Mouse (Mus musculus) kidney, adult 9 months (tissue): ENCODE data around the gene C2cd3.
"Not testable (repeated sequence)": the region's sequence is repeated elsewhere in the genome, so short reads cannot be mapped to it uniquely, and the experiment has no call there.

Experiments
- DNase-seq: peaks from one replicate; pipeline ENCODE4 v3.0.0; 2022

The C2cd3 gene

GRCm38 (mm10) chr7:100472777-100473176, 100.7 kb downstream of the C2cd3 start, which contains the start of gene Ucp3:
TSS of gene Ucp3 (plus strand) at chr7:100472990.
- DNase-seq = no peak

- no peak for DNase-seq
Observed at GRCm38 (mm10) chr7:100473846-100474454, 101.9 kb downstream of the C2cd3 start.

DNA sequence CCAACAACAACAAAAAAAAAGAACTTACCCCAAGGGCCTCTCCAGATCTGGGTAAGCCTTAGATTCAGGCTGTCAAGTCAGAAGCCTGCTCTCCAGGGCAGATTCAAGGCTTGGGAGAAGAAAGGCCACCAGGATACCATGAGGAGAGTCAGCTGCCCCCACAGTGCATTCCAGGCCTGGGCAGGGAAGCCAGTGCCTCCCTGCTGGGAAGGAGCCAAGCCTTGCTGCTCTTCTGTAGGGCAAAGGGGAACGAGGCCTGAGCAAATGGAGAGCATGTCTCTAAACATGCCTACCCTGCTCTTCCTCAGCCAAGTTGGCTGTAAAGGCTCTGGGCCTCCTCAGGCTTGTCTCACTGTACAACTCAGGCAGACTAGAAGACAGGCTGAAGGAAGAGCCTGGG, 102.6 kb downstream of the C2cd3 start:
- DNase-seq = peak; percentile 83

DNA sequence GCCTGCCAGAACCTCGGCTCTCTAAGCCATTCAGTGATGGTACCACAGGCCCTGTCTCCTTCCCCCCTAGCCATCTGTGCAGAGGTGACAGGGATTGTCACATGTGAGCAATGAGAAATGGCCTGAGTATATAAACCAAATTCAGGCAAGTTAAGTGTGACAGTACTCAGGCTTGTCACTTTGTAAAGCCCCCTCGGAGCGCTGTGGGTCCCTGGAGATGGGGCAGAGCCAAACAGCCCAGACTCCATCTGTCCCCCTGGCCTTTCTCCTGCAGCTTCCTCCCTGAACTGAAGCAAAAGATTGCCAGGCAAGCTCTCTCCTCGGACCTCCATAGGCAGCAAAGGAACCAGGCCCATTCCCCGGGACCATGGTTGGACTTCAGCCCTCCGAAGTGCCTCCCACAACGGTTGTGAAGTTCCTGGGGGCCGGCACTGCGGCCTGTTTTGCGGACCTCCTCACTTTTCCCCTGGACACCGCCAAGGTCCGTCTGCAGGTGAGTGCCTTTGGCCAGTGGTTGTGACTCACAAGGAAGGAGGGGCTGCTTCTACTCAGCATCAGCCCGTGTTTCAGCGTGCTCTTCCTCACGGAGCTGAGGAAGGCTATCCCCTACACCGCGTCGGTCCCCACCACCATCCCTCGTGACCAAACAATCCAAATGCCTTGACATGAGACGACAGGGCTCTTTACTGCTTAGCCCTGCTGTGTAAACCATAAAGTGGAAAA, 107.2 kb downstream of the C2cd3 start:
- no peak for DNase-seq

DNA sequence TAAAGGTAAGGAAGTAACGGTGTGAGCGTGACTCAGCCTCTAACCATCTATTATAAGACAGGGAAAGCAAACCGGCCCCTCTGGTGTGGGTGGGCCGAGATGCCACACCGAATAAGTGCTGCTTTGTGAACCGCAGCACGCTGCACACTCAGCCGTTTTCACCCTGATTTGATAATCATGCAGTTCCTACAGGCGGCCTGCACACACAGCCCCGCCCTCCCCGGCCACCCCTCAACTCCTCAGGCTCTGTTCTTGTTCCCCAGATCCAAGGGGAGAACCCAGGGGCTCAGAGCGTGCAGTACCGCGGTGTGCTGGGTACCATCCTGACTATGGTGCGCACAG, 107.8 kb downstream of the C2cd3 start:
- DNase-seq = no peak

- DNase-seq = no peak
Observed at GRCm38 (mm10) chr7:100480175-100480574, 108.1 kb downstream of the C2cd3 start.

DNA sequence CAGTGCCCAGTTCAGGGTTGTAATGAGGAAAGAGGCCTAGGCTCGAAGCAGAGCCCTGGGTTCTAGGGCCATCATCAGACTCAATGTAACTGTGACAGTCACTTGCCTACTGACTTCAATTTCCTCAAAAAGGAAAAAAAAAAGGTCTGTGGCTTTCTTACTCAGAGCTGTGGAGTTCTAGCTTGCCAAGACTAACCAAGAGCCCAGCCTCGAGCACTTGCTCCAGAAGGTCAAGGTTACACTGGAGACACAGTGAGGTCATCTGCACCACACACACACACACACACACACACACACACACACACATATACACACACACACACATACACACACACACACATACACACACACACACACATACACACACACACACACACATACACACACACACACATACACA, 110.0 kb downstream of the C2cd3 start:
- not testable (repeated sequence) for DNase-seq

- DNase-seq = no peak
Observed at GRCm38 (mm10) chr7:100484493-100484892, 112.5 kb downstream of the C2cd3 start.

DNA sequence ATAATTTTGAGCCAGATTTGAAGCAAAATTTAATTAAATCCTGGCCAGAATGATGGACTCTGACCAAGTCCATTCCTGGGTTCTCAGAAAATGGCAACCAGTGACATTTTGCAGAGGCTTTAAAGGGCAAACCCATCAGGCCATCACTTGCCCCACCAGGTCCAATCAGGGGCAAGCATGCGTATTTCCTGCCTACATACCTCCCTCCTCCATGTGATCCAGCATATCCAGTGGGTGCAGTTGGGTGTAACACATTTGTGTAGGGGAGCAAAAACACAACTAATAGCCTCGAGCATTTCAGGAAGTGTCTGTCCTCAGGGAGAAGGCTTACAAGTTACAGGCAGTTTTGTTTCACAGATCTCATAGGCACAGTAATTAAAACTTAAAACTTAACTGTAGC, 115.3 kb downstream of the C2cd3 start:
- no peak for DNase-seq

- no peak for DNase-seq
Observed at GRCm38 (mm10) chr7:100488474-100489048, 116.5 kb downstream of the C2cd3 start.

GRCm38 (mm10) chr7:100492391-100493116, 120.5 kb downstream of the C2cd3 start:
- peak; percentile 28 for DNase-seq

DNA sequence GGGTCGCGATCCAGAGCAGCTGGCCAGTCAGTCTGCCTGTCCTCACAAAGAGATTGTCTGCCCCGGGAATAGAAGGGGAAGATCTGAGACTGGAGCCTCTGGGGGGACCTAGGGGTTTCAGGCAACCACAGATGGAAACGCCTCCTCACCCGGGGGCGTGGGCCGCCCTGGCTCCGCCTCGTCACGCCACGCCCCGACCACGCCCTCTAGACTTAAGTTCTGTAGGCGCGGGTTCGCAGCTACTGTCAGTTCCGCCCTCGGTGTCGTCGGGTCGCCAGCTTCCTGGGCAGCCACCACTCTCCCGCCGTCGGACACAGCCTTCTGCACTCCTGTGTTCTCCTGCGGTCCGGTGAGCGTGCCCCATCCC, 121.1 kb downstream of the C2cd3 start, which contains the start of gene Ucp2:
TSS of gene Ucp2 (plus strand) at position 221 of the 367 bp plus-strand sequence.
- DNase-seq = peak; percentile 84

DNA sequence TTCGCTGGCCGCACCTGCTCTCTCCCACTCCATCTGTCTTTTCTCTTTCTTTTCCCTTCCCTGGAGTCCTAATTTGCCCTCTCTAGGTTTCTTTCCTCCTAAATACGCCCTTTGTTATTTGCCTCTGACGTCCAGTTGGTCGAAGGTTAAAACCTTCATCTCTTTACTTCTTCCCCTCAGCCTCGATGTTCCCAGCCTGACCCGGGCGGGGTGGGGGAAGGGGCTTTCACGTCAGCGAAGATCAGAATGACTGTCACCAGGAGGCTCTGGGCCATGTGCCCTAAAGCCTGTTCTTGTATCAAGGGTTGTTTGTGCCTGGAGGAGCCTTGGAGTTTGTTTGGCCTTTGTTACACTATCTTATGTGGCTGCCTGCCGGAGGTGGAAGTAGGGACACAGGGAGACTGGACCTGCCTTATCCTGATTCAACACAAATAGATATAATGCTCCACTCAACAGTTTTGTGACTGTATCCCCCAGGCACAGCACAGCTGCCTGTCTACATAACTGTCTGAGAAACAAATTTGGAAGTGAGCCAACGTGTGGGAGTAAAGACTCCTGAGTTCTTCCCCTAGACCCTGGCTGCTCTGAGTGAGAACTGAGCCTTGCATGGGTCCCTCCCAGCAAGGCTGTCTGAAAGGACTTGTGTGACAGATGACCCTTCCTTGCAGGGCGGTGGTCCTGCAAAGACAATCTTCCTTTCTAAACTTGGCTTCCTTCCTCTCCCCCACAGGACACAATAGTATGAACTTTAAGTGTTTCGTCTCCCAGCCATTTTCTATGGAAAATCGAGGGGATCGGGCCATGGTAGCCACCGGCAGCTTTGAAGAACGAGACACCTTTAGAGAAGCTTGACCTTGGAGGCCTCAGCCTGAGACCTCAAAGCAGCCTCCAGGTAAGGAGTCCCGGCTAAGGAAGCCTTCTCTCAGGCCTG, 121.7 kb downstream of the C2cd3 start:
- peak; percentile 41 for DNase-seq

DNA sequence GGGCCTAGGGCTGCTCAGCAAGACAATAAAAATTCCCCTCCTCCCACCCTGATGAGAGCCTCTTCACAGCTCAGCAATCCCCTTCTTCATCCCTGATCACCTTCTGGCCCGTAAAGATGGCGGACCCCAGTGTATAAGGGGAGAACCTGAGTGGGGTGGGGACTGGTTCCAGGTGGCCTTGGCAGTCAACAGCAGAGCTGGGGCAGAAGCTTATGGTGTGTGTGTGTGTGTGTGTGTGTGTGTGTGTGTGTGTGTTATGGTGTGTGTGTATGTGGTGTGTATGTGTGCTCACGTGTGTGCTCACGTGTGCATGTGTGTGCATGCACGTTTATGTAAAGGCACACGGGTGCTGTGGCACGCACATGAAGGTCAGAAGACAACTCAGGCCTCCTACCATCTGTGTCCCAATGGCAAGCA, 122.4 kb downstream of the C2cd3 start:
- no peak for DNase-seq

DNA sequence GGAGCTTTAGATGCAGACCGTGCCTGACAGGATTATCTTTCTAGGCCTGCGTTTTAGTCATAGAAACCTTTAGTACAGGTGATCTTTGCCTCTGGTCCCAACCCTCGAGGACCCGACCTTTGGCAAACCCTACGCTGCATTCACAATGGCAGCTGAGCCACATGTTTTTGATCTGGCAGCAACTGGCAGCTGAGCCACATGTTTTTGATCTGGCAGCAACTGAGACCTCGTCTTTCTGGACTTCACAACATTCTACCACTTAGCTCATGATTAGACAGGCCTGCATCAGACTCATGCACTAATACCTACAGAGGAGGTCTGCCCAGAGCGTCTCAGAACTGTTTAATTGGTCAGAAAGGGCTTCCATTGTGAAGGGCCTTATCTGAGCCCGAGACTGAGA, 123.0 kb downstream of the C2cd3 start:
- peak; percentile 38 for DNase-seq

DNA sequence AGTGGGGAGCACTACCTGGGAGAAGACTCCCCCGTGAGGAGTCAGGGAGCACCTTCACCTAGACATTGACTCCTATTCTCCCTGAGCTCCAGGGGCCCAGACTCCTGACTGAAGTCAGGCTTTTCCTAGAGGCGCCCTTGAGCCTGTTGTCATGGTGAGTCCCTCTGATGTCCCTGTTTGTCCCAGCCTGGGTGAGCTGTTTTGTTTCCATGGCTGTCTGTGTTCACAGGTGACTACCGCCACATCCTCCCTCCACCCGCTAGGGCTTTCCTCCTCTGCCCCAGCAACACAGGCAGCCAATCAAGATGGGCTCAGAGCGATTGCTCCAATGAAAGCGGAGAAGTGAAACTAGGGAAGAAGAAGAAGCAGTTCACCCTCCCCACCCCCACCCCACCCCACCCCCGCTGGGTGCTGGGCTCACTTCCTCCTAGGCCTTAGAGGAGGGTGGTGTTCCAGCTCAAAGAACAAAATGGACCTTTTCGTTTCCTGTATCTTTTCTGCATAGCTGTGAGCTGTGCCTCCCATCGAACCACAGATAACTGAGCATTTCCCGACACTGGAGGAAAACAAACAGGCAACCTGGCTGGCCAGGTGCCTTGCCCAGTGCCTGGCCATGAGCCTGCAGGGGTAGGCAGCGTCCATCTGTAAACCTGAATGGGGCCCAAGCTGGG, 123.7 kb downstream of the C2cd3 start:
- DNase-seq = peak; percentile 71

- DNase-seq = no peak
Observed at GRCm38 (mm10) chr7:100496371-100496770, 124.3 kb downstream of the C2cd3 start.

GRCm38 (mm10) chr7:100496791-100497190, 124.8 kb downstream of the C2cd3 start:
- no peak for DNase-seq

DNA sequence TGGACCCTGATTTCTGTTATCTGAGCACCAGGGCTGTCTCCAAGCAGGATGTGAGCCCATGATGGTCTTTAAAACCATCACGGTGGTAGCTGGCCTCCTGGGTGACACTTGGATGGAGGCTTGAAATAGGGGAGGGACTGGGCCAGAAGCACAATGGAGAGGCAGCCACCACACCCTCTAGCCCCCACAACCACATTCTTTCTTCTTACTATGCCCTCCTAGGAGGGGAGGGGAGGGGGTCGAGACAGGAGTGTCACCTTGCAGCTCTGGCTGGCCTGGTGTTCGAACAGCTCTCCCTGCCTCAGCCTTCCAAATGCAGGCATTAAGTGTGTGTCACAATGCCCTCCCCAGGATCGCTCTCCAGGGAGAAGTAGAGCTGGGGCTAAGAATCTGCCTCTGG, 125.4 kb downstream of the C2cd3 start:
- DNase-seq = no peak

DNA sequence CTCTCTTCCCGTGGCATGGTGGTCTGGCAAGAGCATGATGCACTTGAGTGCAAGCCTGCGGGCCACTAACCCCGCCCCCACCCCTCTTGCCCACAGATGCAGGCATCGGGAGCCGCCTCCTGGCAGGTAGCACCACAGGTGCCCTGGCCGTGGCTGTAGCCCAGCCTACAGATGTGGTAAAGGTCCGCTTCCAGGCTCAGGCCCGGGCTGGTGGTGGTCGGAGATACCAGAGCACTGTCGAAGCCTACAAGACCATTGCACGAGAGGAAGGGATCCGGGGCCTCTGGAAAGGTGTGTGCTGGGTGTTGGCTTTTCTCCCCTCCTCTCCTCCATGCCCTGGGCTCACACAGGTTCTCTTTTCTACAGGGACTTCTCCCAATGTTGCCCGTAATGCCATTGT, 125.9 kb downstream of the C2cd3 start:
- DNase-seq = no peak

- DNase-seq = no peak
Observed at GRCm38 (mm10) chr7:100499465-100499864, 127.4 kb downstream of the C2cd3 start.
